Mouse (Mus musculus) mammary gland, adult 2 months (tissue): ENCODE data around the gene Chrng. TPM values are rescaled to one million over a fixed set of nuclear protein-coding genes. Genes with fewer than 3 reads are reported as not detected.

Experiments
- polyA plus RNA-seq: library from polyadenylated mRNA; depleted of rRNA; stranded (reverse); fragments of >200 nt; gene quantifications from 2 replicates; pipeline ENCODE4 v1.2.3, GENCODE M21; 2012; ENCODE audit warnings: low replicate concordance; rRNA removed

Chrng gene
- 0.04 TPM in 1 of 2 replicates, not detected in the other for polyA plus RNA-seq

DNA sequence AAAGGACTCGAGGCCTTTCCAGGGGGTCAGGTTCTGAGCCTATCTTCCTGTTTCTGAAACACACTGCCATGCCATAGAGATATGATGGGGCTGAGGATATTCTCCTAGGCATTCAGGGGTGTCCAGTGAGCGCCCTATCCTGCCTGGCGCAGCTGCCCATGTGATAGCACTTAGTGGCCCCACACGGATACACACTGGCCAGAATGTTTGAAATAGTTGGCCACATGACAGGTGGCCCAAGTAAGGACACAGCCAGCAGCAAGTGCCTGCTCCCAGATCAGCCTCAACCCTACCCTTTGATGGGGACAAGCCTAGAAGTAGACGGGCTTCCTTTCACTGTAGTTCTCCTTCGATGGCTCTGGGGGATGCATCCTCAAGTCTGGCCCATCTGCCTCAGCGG, at the start of gene Chrng:
Gene Chrng, plus strand, starts transcription at position 193 of the 400 bp plus-strand sequence.

GRCm38 (mm10) chr1:87156199-87156587, 48.3 kb upstream of the Chrng start, which contains the start of gene Ecel1:
Ecel1 (minus strand) TSS chr1:87156521.

GRCm38 (mm10) chr1:87183013-87183412, 21.4 kb upstream of the Chrng start, which contains the start of gene Prss56:
Prss56 (plus strand) TSS chr1:87183313.

GRCm38 (mm10) chr1:87190429-87190828, 14.0 kb upstream of the Chrng start, which contains the start of gene Chrnd:
Chrnd (plus strand) TSS chr1:87190607.

DNA sequence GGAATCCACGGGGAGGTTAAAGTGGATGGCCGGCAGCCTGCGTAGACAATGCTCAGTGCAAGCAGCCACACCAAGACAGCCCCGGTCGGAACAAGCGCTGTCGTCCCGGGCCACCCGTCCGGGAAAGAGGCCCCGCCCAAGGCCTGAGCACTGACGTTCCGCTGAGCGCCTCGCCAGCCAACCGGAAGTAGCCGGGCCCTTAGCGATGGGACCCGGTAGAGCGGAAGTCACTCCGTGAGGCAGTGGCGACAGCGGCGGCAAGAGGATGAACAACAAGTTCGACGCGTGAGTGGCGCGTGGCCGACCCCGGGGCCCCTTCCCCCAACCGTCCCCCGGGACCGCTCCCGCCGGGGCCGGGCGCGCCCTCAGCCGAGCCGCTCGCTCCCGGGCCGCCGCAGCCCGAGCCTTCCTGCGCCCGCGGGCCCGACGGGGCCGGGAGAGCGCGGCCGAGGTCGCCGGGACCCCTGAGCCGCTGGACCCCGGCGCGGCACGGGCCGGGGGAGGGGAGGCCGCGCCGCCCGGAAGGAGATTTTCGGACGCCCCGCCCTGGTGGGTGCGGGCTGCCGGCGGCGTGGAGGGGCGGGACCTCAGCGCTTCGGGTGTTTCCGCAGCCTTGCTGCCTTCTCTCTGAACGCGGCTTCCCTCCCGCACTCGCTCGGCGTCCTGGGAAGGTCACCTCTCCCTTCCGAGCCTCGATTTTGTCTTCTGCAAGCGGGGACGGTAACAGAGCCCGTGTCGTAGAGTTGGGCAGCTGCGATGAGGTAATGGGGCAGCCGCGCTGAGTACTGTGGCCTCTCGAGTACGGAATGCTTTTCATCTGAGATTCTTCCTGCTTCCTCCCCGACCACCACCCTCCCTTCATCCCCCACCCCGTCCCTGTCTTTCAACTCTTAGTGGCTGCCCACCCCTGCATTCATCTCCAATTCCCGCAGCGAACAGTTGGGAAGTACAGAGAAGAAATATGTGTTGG, 9.6 kb downstream of the Chrng start, which contains the start of gene Eif4e2:
Gene Eif4e2, plus strand, starts transcription at position 180 of the 970 bp plus-strand sequence.

Other genes with a start within 250 kb of the Chrng start
- not detected in 2 replicates for gene Alppl2, start 114.7 kb upstream of the Chrng start, polyA plus RNA-seq
- gene Alpi, start 103.1 kb upstream of the Chrng start, polyA plus RNA-seq = not detected in 2 replicates
- not detected in 2 replicates for gene Akp3, start 79.7 kb upstream of the Chrng start, polyA plus RNA-seq
- 0.04 and 0.50 TPM in 2 replicates for gene Ecel1, start 48.1 kb upstream of the Chrng start, polyA plus RNA-seq
- not detected in 2 replicates for gene Prss56, start 21.3 kb upstream of the Chrng start, polyA plus RNA-seq
- gene Chrnd, start 14.1 kb upstream of the Chrng start, polyA plus RNA-seq = 0.43 TPM in 1 of 2 replicates, not detected in the other
- 23.4 and 41.1 TPM in 2 replicates for gene Eif4e2, start 9.3 kb downstream of the Chrng start, polyA plus RNA-seq
- 48.2 and 52.3 TPM in 2 replicates for gene Efhd1, start 59.7 kb downstream of the Chrng start, polyA plus RNA-seq
- 22.4 and 36.9 TPM in 2 replicates for gene Gigyf2, start 122.3 kb downstream of the Chrng start, polyA plus RNA-seq
- 0.17 and 1.0 TPM in 2 replicates for gene Kcnj13, start 190.1 kb downstream of the Chrng start, polyA plus RNA-seq